Mouse (Mus musculus) E14TG2a.4 (cell line): ENCODE results near the gene Cnot11.

Experiments
- CTCF ChIP-seq: conservative IDR thresholded peaks from 2 replicates; pipeline ENCODE4 v1.5.1; 2014; ENCODE audit warnings: low read length
- NANOG ChIP-seq: IDR thresholded peaks from 2 replicates; pipeline ENCODE4 v1.6.1; 2014; ENCODE audit warnings: borderline replicate concordance, low read length, mixed read lengths
- POU5F1 ChIP-seq: IDR thresholded peaks from 2 replicates; pipeline ENCODE4 v1.6.1; 2014; ENCODE audit warnings: low read length, borderline replicate concordance

GRCm38 (mm10) chr1:39521326-39521725 is 13.5 kb upstream of the Cnot11 start:
- TF ChIP-seq CTCF: no peak
- no peak for TF ChIP-seq NANOG
- no peak for TF ChIP-seq POU5F1
